Mouse (Mus musculus): ENCODE data around the gene Olfr669. TPM values are rescaled to one million over a fixed set of nuclear protein-coding genes. Genes with fewer than 3 reads are reported as not detected.
"Not testable (repeated sequence)": the region's sequence is repeated elsewhere in the genome, so short reads cannot be mapped to it uniquely, and the experiment has no call there.

Olfr669 gene
- polyA plus RNA-seq (2016; fragmentation: Nextera tagmentation; extraction: Ambion mirVana), result not detected in 2 replicates

DNA sequence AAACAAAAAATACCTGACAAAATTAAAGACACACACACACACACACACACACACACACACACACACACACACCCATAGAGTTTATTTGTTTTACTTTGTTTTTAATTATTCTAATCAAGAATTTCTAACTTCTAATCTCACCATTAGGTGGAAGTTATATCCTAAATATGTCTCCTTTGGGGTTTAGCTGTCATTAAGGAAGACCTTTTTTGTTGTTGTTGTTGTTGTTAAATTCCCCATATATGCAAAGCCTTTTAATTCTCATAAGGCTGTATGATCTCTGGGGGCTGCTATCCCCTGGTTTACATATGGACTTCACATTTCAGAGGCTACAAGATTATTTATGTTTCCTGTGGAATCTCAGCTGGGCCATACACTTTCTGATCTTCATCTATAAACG is at the start of gene Olfr669:
Gene Olfr669 (plus strand): TSS at position 301 of the 400 bp plus-strand sequence.
- no peak within 1 kb of the TSS for H3K9ac ChIP-seq
- H3K36me3 ChIP-seq (replicated peaks), result no peaks in the 10 kb centered on the region
- H3K9me3 ChIP-seq, result no peaks in the 10 kb centered on the region
- 78% methylated on average over 1 of the region's 1 CpGs for WGBS
- no peaks in the 10 kb centered on the region for H3K27me3 ChIP-seq
- H3K4me1 ChIP-seq, result no peaks in the 10 kb centered on the region
- no peak within 1 kb of the TSS for H3K4me3 ChIP-seq (replicated peaks)
- ATAC-seq (ENCODE audit: low FRiP score), result no peak
- no peak within 1 kb of the TSS for H3K4me2 ChIP-seq
- H3K27ac ChIP-seq, result no peak within 1 kb of the TSS

DNA sequence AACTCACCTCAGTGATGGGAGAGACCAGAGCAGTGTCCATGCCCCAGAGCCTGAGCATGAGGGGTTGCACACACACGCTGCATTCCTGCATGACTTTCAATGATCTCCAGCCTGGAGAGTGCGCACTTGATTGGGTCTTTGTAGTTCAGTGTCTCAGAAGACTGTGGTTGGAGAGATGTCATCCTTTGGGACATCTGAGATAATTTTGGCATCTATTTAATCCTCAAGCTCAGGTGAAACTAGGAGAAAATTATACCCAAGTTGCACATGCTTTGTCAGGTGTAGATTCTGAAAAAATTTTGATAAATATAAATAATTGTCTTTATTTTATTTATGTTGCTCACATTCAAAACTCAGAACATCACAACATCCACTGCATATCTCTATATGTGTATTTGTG is 38.2 kb upstream of the Olfr669 start, which contains the start of gene Olfr666:
Gene Olfr666 (minus strand): TSS at position 101 of the 400 bp plus-strand sequence.
- Histone ChIP-seq H3K9ac (no peak within 1 kb of the TSS), H3K27ac (no peak within 1 kb of the TSS), H3K4me3 (replicated peaks) (no peak within 1 kb of the TSS), H3K36me3 (replicated peaks) (no peaks in the 10 kb centered on the region), H3K9me3 (no peaks in the 10 kb centered on the region), H3K4me2 (no peak within 1 kb of the TSS), H3K4me1 (no peaks in the 10 kb centered on the region), H3K27me3 (no peaks in the 10 kb centered on the region)
- WGBS, result 87% methylated on average over 2 of the region's 2 CpGs
- no peak for ATAC-seq (ENCODE audit: low FRiP score)

DNA sequence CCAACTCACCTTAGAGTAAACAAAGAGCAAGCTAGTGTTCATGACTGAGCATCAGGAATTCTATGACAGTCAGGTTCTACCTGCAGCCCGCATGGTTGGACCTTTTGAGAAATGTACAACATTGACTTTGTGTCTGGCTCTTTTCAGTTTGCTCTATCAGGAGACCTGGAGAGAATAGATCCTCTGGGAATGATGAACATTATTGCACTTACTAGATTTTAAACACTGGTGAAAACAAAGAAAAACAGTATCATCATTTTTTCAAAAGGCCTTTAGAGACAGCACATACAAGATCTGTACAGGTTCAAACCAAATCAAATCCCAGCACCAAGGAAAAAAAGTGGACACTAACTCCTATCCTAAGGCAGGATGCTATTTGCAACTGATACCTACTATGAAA is 12.7 kb upstream of the Olfr669 start, which contains the start of gene Olfr667:
Gene Olfr667 (minus strand): TSS at position 101 of the 400 bp plus-strand sequence.
- Histone ChIP-seq H3K4me1 (no peaks in the 10 kb centered on the region), H3K9ac (no peak within 1 kb of the TSS), H3K4me3 (replicated peaks) (no peak within 1 kb of the TSS), H3K4me2 (no peak within 1 kb of the TSS), H3K27ac (no peak within 1 kb of the TSS), H3K9me3 (no peaks in the 10 kb centered on the region), H3K27me3 (no peaks in the 10 kb centered on the region), H3K36me3 (replicated peaks) (no peaks in the 10 kb centered on the region)
- WGBS, result 85% methylated on average over 1 of the region's 1 CpGs
- no peak for ATAC-seq (ENCODE audit: low FRiP score)

DNA sequence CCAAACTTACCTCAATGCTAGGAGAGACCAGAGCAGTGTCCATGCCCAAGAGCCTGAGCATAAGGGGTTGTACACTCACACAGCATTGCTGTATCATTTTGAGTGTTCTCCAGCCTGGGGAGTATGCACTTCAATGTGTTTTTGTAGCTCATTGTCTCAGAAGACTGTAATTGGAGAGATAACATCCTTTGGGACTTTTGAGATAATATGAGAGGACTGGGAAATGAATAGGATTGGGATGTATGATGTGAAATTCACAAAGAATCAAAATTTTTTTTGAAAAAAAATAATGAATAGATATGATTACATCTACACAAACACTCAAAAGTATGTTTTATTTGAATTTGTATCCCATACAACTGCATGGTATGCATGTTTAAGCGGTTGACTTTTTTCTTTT is 6.1 kb upstream of the Olfr669 start, which contains the start of gene Olfr668:
Gene Olfr668 (minus strand): TSS at position 101 of the 400 bp plus-strand sequence.
- Histone ChIP-seq H3K9me3 (no peaks in the 10 kb centered on the region), H3K9ac (no peak within 1 kb of the TSS), H3K4me2 (no peak within 1 kb of the TSS), H3K4me3 (replicated peaks) (no peak within 1 kb of the TSS), H3K27ac (no peak within 1 kb of the TSS), H3K4me1 (no peaks in the 10 kb centered on the region), H3K27me3 (no peaks in the 10 kb centered on the region), H3K36me3 (replicated peaks) (no peaks in the 10 kb centered on the region)
- no peak for ATAC-seq (ENCODE audit: low FRiP score)
- 84% methylated on average over 1 of the region's 1 CpGs for WGBS

DNA sequence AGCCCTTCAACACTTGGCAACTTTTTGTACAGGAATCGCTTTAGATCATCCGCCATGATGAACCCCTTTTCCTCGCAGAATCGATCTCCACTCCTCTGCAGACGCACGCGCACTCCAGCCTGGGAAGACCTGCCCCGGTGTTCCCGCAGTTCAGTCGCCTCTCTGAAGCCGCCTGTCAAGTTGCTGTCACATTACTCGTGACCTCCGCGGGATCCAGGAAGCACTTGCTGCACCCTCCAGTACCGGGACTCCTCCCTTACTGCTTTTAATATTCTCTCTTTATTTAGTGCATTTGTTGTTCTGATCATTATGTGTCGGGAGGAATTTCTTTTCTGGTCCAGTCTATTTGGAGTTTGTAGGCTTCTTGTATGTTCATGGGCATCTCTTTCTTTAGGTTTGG is 16.2 kb downstream of the Olfr669 start:
- ATAC-seq (ENCODE audit: low FRiP score); H3K4me3 ChIP-seq (replicated peaks): not testable (repeated sequence)
- WGBS, result 91% methylated on average over 16 of the region's 16 CpGs

DNA sequence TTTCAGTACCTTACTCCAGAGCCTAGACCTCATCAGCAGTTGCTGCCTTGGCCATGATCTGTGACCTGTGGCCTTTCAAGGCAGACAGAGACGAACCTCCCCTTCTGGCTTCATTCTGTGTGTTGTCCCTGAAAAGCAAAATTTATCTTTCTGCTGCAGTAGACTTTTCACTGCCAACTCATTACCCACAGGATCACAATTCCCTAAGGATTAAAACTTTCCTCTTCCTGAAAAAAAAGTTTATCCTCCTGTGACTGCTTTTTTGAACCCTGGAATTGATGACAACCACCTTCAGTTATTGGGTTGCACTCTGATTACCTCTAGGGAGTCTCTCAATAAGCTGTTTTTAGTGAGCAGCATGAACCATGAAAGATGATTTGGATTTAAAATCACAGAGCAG is 28.5 kb downstream of the Olfr669 start, which contains the start of gene Olfr670:
Gene Olfr670 (minus strand): TSS at position 101 of the 400 bp plus-strand sequence.
- 61% methylated on average over 1 of the region's 1 CpGs for WGBS
- H3K27me3 ChIP-seq, result no peaks in the 10 kb centered on the region
- no peak within 1 kb of the TSS for H3K9ac ChIP-seq
- no peak within 1 kb of the TSS for H3K4me2 ChIP-seq
- no peak within 1 kb of the TSS for H3K4me3 ChIP-seq (replicated peaks)
- H3K4me1 ChIP-seq, result no peaks in the 10 kb centered on the region
- no peak within 1 kb of the TSS for H3K27ac ChIP-seq
- no peak for ATAC-seq (ENCODE audit: low FRiP score)
- H3K36me3 ChIP-seq (replicated peaks), result no peaks in the 10 kb centered on the region
- H3K9me3 ChIP-seq, result no peaks in the 10 kb centered on the region

More for the DNA sequence above, 16.2 kb downstream of the Olfr669 start:
- not testable (repeated sequence) for H3K27me3 ChIP-seq; H3K9me3 ChIP-seq; H3K4me2 ChIP-seq; H3K9ac ChIP-seq; H3K27ac ChIP-seq; H3K4me1 ChIP-seq; H3K36me3 ChIP-seq (replicated peaks)

DNA sequence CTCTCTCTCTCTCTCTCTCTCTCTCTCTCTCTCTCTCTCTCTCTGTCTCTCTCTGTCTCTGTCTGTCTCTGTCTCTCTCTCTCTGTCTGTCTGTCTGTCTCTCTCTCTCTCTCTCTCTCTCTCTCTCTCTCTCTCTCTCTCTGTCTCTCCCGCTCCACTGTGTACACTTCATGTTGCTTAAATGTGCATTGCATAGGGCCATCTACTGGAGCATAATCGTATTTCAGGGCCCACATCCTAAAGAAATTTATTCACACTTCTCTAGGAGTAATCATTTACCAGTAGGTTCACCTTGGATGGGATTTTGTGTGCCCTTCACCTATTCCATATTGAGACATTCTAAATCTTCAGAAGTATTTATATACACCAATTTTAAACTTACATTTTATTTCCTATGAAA is 38.5 kb downstream of the Olfr669 start:
- H3K9ac ChIP-seq; H3K27ac ChIP-seq; H3K4me1 ChIP-seq; ATAC-seq (ENCODE audit: low FRiP score); H3K4me3 ChIP-seq (replicated peaks); H3K36me3 ChIP-seq (replicated peaks); H3K4me2 ChIP-seq; H3K27me3 ChIP-seq; H3K9me3 ChIP-seq: not testable (repeated sequence)
- WGBS, result 76% methylated on average over 2 of the region's 2 CpGs

DNA sequence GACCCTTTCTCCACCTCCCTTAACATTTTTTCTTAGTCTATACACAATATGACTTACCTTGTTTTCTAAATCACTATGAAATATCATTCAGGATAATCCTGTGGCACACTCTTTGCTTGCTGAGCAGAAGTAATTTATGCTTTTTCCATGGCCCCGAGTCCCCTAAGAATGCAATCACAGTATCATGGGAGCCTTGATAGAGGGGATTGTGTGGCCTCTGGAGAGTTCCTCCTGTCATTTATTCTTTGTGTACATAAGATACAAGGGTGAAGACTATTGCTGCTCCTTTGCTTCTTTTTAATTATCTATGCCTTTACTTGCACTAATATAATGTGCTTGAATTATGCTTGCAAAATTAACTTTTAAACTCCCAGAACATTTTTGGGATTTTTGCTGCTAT is 45.0 kb downstream of the Olfr669 start, which contains the start of gene Olfr671:
Gene Olfr671 (minus strand): TSS at position 101 of the 400 bp plus-strand sequence.
- Histone ChIP-seq H3K36me3 (replicated peaks) (no peaks in the 10 kb centered on the region), H3K27ac (no peak within 1 kb of the TSS), H3K27me3 (no peaks in the 10 kb centered on the region), H3K9ac (no peak within 1 kb of the TSS), H3K4me2 (no peak within 1 kb of the TSS), H3K9me3 (0 out of 2 replicates have a peak, but pooled peaks cover 7% of the 10 kb centered on the region), H3K4me1 (no peaks in the 10 kb centered on the region), H3K4me3 (replicated peaks) (no peak within 1 kb of the TSS)
- 77% methylated on average over 1 of the region's 1 CpGs for WGBS
- no peak for ATAC-seq (ENCODE audit: low FRiP score)

Other genes with a start within 250 kb of the Olfr669 start
- not detected in 2 replicates for gene Olfr661, start 247.7 kb upstream of the Olfr669 start, polyA plus RNA-seq (2016; fragmentation: Nextera tagmentation; extraction: Ambion mirVana)
- not detected in 2 replicates for gene Usp17le, start 156.8 kb upstream of the Olfr669 start, polyA plus RNA-seq (2016; fragmentation: Nextera tagmentation; extraction: Ambion mirVana)
- not detected in 2 replicates for gene Usp17lb, start 91.6 kb upstream of the Olfr669 start, polyA plus RNA-seq (2016; fragmentation: Nextera tagmentation; extraction: Ambion mirVana)
- not detected in 2 replicates for gene Usp17la, start 77.2 kb upstream of the Olfr669 start, polyA plus RNA-seq (2016; fragmentation: Nextera tagmentation; extraction: Ambion mirVana)
- gene Olfr665, start 56.2 kb upstream of the Olfr669 start, polyA plus RNA-seq (2016; fragmentation: Nextera tagmentation; extraction: Ambion mirVana), result not detected in 2 replicates
- gene Olfr666, start 38.3 kb upstream of the Olfr669 start, polyA plus RNA-seq (2016; fragmentation: Nextera tagmentation; extraction: Ambion mirVana), result 0.27 TPM in 1 of 2 replicates, not detected in the other
- not detected in 2 replicates for gene Olfr667, start 12.8 kb upstream of the Olfr669 start, polyA plus RNA-seq (2016; fragmentation: Nextera tagmentation; extraction: Ambion mirVana)
- gene Olfr668, start 6.2 kb upstream of the Olfr669 start, polyA plus RNA-seq (2016; fragmentation: Nextera tagmentation; extraction: Ambion mirVana), result not detected in 2 replicates
- not detected in 2 replicates for gene Olfr670, start 28.4 kb downstream of the Olfr669 start, polyA plus RNA-seq (2016; fragmentation: Nextera tagmentation; extraction: Ambion mirVana)
- not detected in 2 replicates for gene Olfr671, start 44.9 kb downstream of the Olfr669 start, polyA plus RNA-seq (2016; fragmentation: Nextera tagmentation; extraction: Ambion mirVana)
- not detected in 2 replicates for gene Olfr672, start 67.8 kb downstream of the Olfr669 start, polyA plus RNA-seq (2016; fragmentation: Nextera tagmentation; extraction: Ambion mirVana)
- not detected in 2 replicates for gene Olfr675, start 94.2 kb downstream of the Olfr669 start, polyA plus RNA-seq (2016; fragmentation: Nextera tagmentation; extraction: Ambion mirVana)
- not detected in 2 replicates for gene Olfr676, start 98.5 kb downstream of the Olfr669 start, polyA plus RNA-seq (2016; fragmentation: Nextera tagmentation; extraction: Ambion mirVana)
- gene Olfr677, start 117.1 kb downstream of the Olfr669 start, polyA plus RNA-seq (2016; fragmentation: Nextera tagmentation; extraction: Ambion mirVana), result not detected in 2 replicates
- not detected in 2 replicates for gene Olfr678, start 130.2 kb downstream of the Olfr669 start, polyA plus RNA-seq (2016; fragmentation: Nextera tagmentation; extraction: Ambion mirVana)
- not detected in 2 replicates for gene Olfr679, start 147.0 kb downstream of the Olfr669 start, polyA plus RNA-seq (2016; fragmentation: Nextera tagmentation; extraction: Ambion mirVana)
- not detected in 2 replicates for gene Olfr680-ps1, start 158.6 kb downstream of the Olfr669 start, polyA plus RNA-seq (2016; fragmentation: Nextera tagmentation; extraction: Ambion mirVana)
- not detected in 2 replicates for gene Olfr681, start 182.6 kb downstream of the Olfr669 start, polyA plus RNA-seq (2016; fragmentation: Nextera tagmentation; extraction: Ambion mirVana)
- gene Olfr683, start 212.8 kb downstream of the Olfr669 start, polyA plus RNA-seq (2016; fragmentation: Nextera tagmentation; extraction: Ambion mirVana), result 0.13 TPM in 1 of 2 replicates, not detected in the other
- gene Olfr684, start 229.4 kb downstream of the Olfr669 start, polyA plus RNA-seq (2016; fragmentation: Nextera tagmentation; extraction: Ambion mirVana), result not detected in 2 replicates